ENCODE assay signal across 30 mouse cellular contexts in genomic region chr7:136926178-136926577, GRCm38 (mm10). TPM values are rescaled to one million over a fixed set of nuclear protein-coding genes. Genes with fewer than 3 reads are reported as not detected.
DNase-seq lines count a peak whose midpoint lies in the region; ATAC-seq lines count a peak whose summit lies in the region.
"Had no signal": no experiment of that assay in that cellular context is flagged by ENCODE, and none has a peak within 500 bp of the region (broad histone marks: within the 10 kb centered on the region; RNA-seq: fewer than 3 reads in every experiment).

No protein-coding gene starts in this region.

- no peak overlapping the region for H3K4me2 ChIP-seq in forebrain, embryonic 11.5 days (ENCODE audit: low read depth, low read length, severe bottlenecking)
- H3K4me2 ChIP-seq in forebrain, embryonic 13.5 days = no peak overlapping the region
- no peak overlapping the region for H3K4me2 ChIP-seq in kidney, embryonic 14.5 days (replicated peaks; ENCODE audit: low read depth, low read length)
- H3K4me2 ChIP-seq: embryonic facial prominence, embryonic 13.5 days; heart, embryonic 12.5 days; heart, embryonic 15.5 days; hindbrain, embryonic 13.5 days; intestine, embryonic 15.5 days had no signal

- H3K9me3 ChIP-seq in forebrain, embryonic 11.5 days (ENCODE audit: control insufficient read depth, low read length) = no peaks in the 10 kb centered on the region
- H3K9me3 ChIP-seq in forebrain, embryonic 13.5 days (replicated peaks) = 0 out of 2 replicates have a peak, but pooled peaks cover 8% of the 10 kb centered on the region
- H3K9me3 ChIP-seq in kidney, embryonic 14.5 days (ENCODE audit: control insufficient read depth, low read length) = peaks cover 3% of the 10 kb centered on the region; the same call in 1 of the 2 replicates
- H3K9me3 ChIP-seq in megakaryocyte, embryonic 14.5 days = peaks cover 10% of the 10 kb centered on the region; the same call in 1 of the 2 replicates
- H3K9me3 ChIP-seq: embryonic facial prominence, embryonic 10.5 days; embryonic facial prominence, embryonic 13.5 days; heart, embryonic 12.5 days; heart, embryonic 15.5 days; hindbrain, embryonic 10.5 days; hindbrain, embryonic 13.5 days; intestine, embryonic 15.5 days had no signal

- H3K27me3 ChIP-seq in forebrain, embryonic 11.5 days (ENCODE audit: control insufficient read depth, insufficient read depth, low read length) = no peaks in the 10 kb centered on the region
- H3K27me3 ChIP-seq in forebrain, embryonic 13.5 days = no peaks in the 10 kb centered on the region
- H3K27me3 ChIP-seq in kidney, embryonic 14.5 days (ENCODE audit: control insufficient read depth, insufficient read depth, low read length) = no peaks in the 10 kb centered on the region
- no peaks in the 10 kb centered on the region for H3K27me3 ChIP-seq in megakaryocyte, embryonic 14.5 days (replicated peaks)
- H3K27me3 ChIP-seq: embryonic facial prominence, embryonic 13.5 days; hindbrain, embryonic 13.5 days; intestine, embryonic 15.5 days had no signal

- no peak for ATAC-seq in forebrain, embryonic 11.5 days (replicated peaks; ENCODE audit: low FRiP score)
- no peak for ATAC-seq in forebrain, embryonic 13.5 days
- ATAC-seq in kidney, embryonic 14.5 days (ENCODE audit: low FRiP score, low TSS enrichment) = 0 out of 2 replicates have a peak, but pooled peaks have one; percentile 57
- ATAC-seq in megakaryocyte, adult 5-6 weeks (ENCODE audit: poor library complexity, severe bottlenecking) = no peak
- ATAC-seq: CD4-positive, CD25-positive, alpha-beta regulatory T cell, adult 4 months; forebrain, embryonic 14.5 days; forebrain, postnatal 0 days; hindbrain, embryonic 16.5 days; intestine, embryonic 15.5 days had no signal

- H3K4me1 ChIP-seq in forebrain, embryonic 11.5 days (replicated peaks; ENCODE audit: control insufficient read depth, insufficient read depth, low read length) = no peaks in the 10 kb centered on the region
- H3K4me1 ChIP-seq in forebrain, embryonic 13.5 days = no peaks in the 10 kb centered on the region
- H3K4me1 ChIP-seq in kidney, embryonic 14.5 days (ENCODE audit: control insufficient read depth, insufficient read depth, low read length) = peaks cover 15% of the 10 kb centered on the region; the same call in 1 of the 2 replicates
- H3K4me1 ChIP-seq in megakaryocyte, embryonic 14.5 days = peaks cover 18% of the 10 kb centered on the region; the same call in 1 of the 2 replicates
- H3K4me1 ChIP-seq: intestine, embryonic 15.5 days had no signal

- peak; percentile 35 for DNase-seq in forebrain, embryonic 11.5 days (ENCODE audit: low spot score)
- no peak for DNase-seq in kidney, postnatal 4 days
- DNase-seq: adrenal gland, adult 2 months; adrenal gland, postnatal 14 days; cerebellum, adult 11 months; cerebellum, adult 2 months; cerebellum, adult 9-11 months; cerebellum, postnatal 25 days; forebrain, postnatal 0 days; gastrocnemius, adult 2 months; gastrocnemius, postnatal 14 days; heart, postnatal 10 days; heart, postnatal 36 days had no signal

- 57% methylated on average over 9 of the region's 9 CpGs for WGBS in forebrain, embryonic 11.5 days
- WGBS in forebrain, embryonic 13.5 days = 50% methylated on average over 9 of the region's 9 CpGs
- WGBS in kidney, embryonic 14.5 days = 13% methylated on average over 9 of the region's 9 CpGs

- no peak overlapping the region for H3K4me3 ChIP-seq in forebrain, embryonic 11.5 days (ENCODE audit: low read depth, low read length)
- no peak overlapping the region for H3K4me3 ChIP-seq in forebrain, embryonic 13.5 days
- no peak overlapping the region for H3K4me3 ChIP-seq in kidney, embryonic 14.5 days (ENCODE audit: low read length)
- peak overlapping the region; percentile 59 for H3K4me3 ChIP-seq in megakaryocyte, embryonic 14.5 days (replicated peaks)
- H3K4me3 ChIP-seq: embryonic facial prominence, embryonic 10.5 days; embryonic facial prominence, embryonic 13.5 days; erythroblast, embryonic 14.5 days; gastrocnemius, adult 2 months; heart, adult 2 months; heart, embryonic 12.5 days; heart, embryonic 15.5 days; hindbrain, embryonic 10.5 days; hindbrain, embryonic 13.5 days; intestine, embryonic 15.5 days had no signal

- H3K36me3 ChIP-seq in forebrain, embryonic 11.5 days (ENCODE audit: control insufficient read depth, insufficient read depth, low read length) = no peaks in the 10 kb centered on the region
- H3K36me3 ChIP-seq in forebrain, embryonic 13.5 days (ENCODE audit: poor library complexity, severe bottlenecking) = no peaks in the 10 kb centered on the region
- H3K36me3 ChIP-seq in kidney, embryonic 14.5 days (ENCODE audit: control insufficient read depth, insufficient read depth, low read length) = no peaks in the 10 kb centered on the region
- H3K36me3 ChIP-seq in megakaryocyte, embryonic 14.5 days (replicated peaks; ENCODE audit: low read length) = peaks cover 29% of the 10 kb centered on the region
- H3K36me3 ChIP-seq: embryonic facial prominence, embryonic 10.5 days; embryonic facial prominence, embryonic 13.5 days; heart, embryonic 12.5 days; heart, embryonic 15.5 days; hindbrain, embryonic 10.5 days; hindbrain, embryonic 13.5 days; intestine, embryonic 15.5 days had no signal

- H3K9ac ChIP-seq in forebrain, embryonic 11.5 days (ENCODE audit: low read length) = no peak overlapping the region
- no peak overlapping the region for H3K9ac ChIP-seq in forebrain, embryonic 13.5 days
- no peak overlapping the region for H3K9ac ChIP-seq in kidney, embryonic 14.5 days (ENCODE audit: low read depth, low read length)
- H3K9ac ChIP-seq: embryonic facial prominence, embryonic 13.5 days; forebrain, postnatal 0 days; heart, embryonic 12.5 days; heart, embryonic 15.5 days; hindbrain, embryonic 13.5 days; intestine, embryonic 15.5 days had no signal

- H3K27ac ChIP-seq in forebrain, embryonic 11.5 days (ENCODE audit: low read depth, low read length) = no peak overlapping the region
- no peak overlapping the region for H3K27ac ChIP-seq in forebrain, embryonic 13.5 days
- H3K27ac ChIP-seq in kidney, embryonic 14.5 days (ENCODE audit: low read depth, low read length) = no peak overlapping the region
- H3K27ac ChIP-seq: embryonic facial prominence, embryonic 10.5 days; embryonic facial prominence, embryonic 13.5 days; gastrocnemius, adult 2 months; heart, adult 2 months; heart, embryonic 15.5 days; hindbrain, embryonic 10.5 days; hindbrain, embryonic 13.5 days; intestine, embryonic 15.5 days had no signal

RNA-seq across cellular contexts. Expression of gene Mgmt, which starts 31.8 kb away (rescaled TPM):
- polyA plus RNA-seq in forebrain, embryonic 11.5 days (2014; fragmentation: Nextera tagmentation; extraction: Ambion mirVana) = 3.4 and 4.0 TPM in 2 replicates
- polyA plus RNA-seq in forebrain, embryonic 13.5 days (2015; fragmentation: Nextera tagmentation; extraction: Ambion mirVana) = 1.6 and 1.9 TPM in 2 replicates
- 5.8 and 6.4 TPM in 2 replicates for polyA plus RNA-seq in kidney, embryonic 14.5 days (2014; fragmentation: Nextera tagmentation; extraction: Ambion mirVana)
- polyA plus RNA-seq in megakaryocyte, embryonic 14.5 days (2012; ENCODE audit: insufficient read depth, low replicate concordance) = 7.9 and 11.8 TPM in 2 replicates
- total RNA-seq in megakaryocyte, adult 5-6 weeks (2015) = 0.16 and 0.58 TPM in 2 replicates
- total RNA-seq in megakaryocyte, adult 5-6 weeks (2017) = 0.24 and 0.66 TPM in 2 replicates
- total RNA-seq: MEL had no signal
